8 mouse cellular contexts compared by ENCODE assay signal in the genomic region with DNA sequence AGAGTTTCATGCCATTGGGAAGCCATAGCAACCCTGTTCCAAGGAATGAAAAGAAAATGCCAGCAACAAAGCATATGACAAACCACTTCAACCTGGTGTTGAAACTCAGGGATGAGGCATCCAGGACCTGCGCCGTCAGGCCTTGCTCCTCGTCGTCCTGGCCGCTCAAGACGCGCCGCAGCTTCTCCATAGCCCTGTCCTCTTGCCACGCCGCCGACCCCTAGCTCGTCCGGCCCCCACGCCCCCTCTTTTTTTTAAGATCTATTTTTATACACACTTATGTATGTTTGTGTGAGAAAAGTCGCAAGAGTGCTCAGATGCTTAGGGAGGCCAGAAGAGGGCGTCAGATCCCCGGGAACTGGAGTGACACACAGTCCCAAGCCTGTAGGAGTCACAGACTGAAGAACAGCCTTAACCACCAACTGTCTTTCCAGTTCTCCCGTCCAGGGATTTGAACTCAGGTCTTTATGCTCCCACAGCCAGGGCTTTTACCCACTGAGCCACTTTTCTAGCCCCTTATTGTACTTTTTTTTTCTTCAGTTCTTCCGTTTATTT. TPM values are rescaled to one million over a fixed set of nuclear protein-coding genes. Genes with fewer than 3 reads are reported as not detected.
DNase-seq lines count a peak whose midpoint lies in the region; ATAC-seq and TF ChIP-seq lines count a peak whose summit lies in the region.
"Not testable (repeated sequence)": the region's sequence is repeated elsewhere in the genome, so short reads cannot be mapped to it uniquely, and the experiment has no call there.

A gene (minus strand): TSS at position 217 of the 555 bp plus-strand sequence.

- not testable (repeated sequence) for H3K27ac ChIP-seq in bone marrow, adult 2 months (ENCODE audit: control insufficient read depth, insufficient read depth, low read depth, low read length, poor library complexity); heart, embryonic 12.5 days (ENCODE audit: poor library complexity, severe bottlenecking); liver, postnatal 0 days (ENCODE audit: low read depth)

- H3K27me3 ChIP-seq in E14TG2a.4 (ENCODE audit: insufficient read depth, low read length); heart, embryonic 12.5 days (replicated peaks): not testable (repeated sequence)
- peaks cover 28% of the 10 kb centered on the region for H3K27me3 ChIP-seq in liver, postnatal 0 days (ENCODE audit: insufficient read depth, low read length)

- H3K9me3 ChIP-seq in E14TG2a.4 (ENCODE audit: low read length); heart, embryonic 12.5 days (replicated peaks); liver, postnatal 0 days (ENCODE audit: low read length): not testable (repeated sequence)

- peak within 1 kb of the TSS; percentile 60 for H3K4me2 ChIP-seq in heart, embryonic 12.5 days
- not testable (repeated sequence) for H3K4me2 ChIP-seq in liver, postnatal 0 days (ENCODE audit: low read depth, low read length)

- not testable (repeated sequence) for H3K36me3 ChIP-seq in E14TG2a.4 (ENCODE audit: insufficient read depth, low read length); heart, embryonic 12.5 days; liver, postnatal 0 days (replicated peaks; ENCODE audit: insufficient read depth, low read length)

- WGBS in bone marrow, adult 2 months: 41% methylated on average over 19 of the region's 19 CpGs
- WGBS in heart, embryonic 12.5 days: 33% methylated on average over 19 of the region's 19 CpGs
- 41% methylated on average over 19 of the region's 19 CpGs for WGBS in liver, postnatal 0 days (ENCODE audit: insufficient replicate concordance)

- not testable (repeated sequence) for H3K4me3 ChIP-seq in E14TG2a.4 (replicated peaks; ENCODE audit: low read length); bone marrow, adult 2 months (replicated peaks; ENCODE audit: control insufficient read depth, low read depth, low read length); liver, postnatal 0 days (ENCODE audit: low read depth, low read length)
- peak within 1 kb of the TSS; percentile 34; the same call in 1 of the 2 replicates for H3K4me3 ChIP-seq in heart, embryonic 12.5 days

- TF ChIP-seq EP300 in liver, postnatal 0 days (IDR thresholded peaks at IDR 0.05; ENCODE audit: low read depth): not testable (repeated sequence)

- peaks cover 35% of the 10 kb centered on the region for H3K4me1 ChIP-seq in E14TG2a.4 (replicated peaks; ENCODE audit: low read depth, low read length)
- H3K4me1 ChIP-seq in bone marrow, adult 2 months (ENCODE audit: control insufficient read depth, insufficient read depth, low read length); liver, postnatal 0 days (ENCODE audit: insufficient read depth): not testable (repeated sequence)
- peaks cover 19% of the 10 kb centered on the region for H3K4me1 ChIP-seq in heart, embryonic 12.5 days (replicated peaks)

- not testable (repeated sequence) for TF ChIP-seq POLR2A in bone marrow, adult 2 months (IDR thresholded peaks at IDR 0.05; ENCODE audit: borderline replicate concordance, control insufficient read depth, low read depth, low read length)

- peak; percentile 27 for TF ChIP-seq CTCF in E14TG2a.4 (conservative IDR thresholded peaks at IDR 0.05; ENCODE audit: low read length)
- TF ChIP-seq CTCF in bone marrow, adult 2 months (IDR thresholded peaks at IDR 0.05; ENCODE audit: control insufficient read depth, insufficient read depth, low read length): peak; percentile 86
- peak; percentile 70 for TF ChIP-seq CTCF in liver, postnatal 0 days (IDR thresholded peaks at IDR 0.05; ENCODE audit: low read depth)

- DNase-seq in embryo, embryonic 9.5 days (ENCODE audit: extremely low spot score): peak; percentile 50
- peak; percentile 42 for DNase-seq in kidney, adult 18-20 months
- DNase-seq in liver, postnatal 0 days: peak; percentile 68
- peak; percentile 56 for DNase-seq in ovary, postnatal 36 days (ENCODE audit: low spot score)
- peak; percentile 59 for DNase-seq in thymus, postnatal 25 days

- not testable (repeated sequence) for ATAC-seq in heart, embryonic 12.5 days (ENCODE audit: insufficient number of reproducible peaks, low FRiP score); liver, postnatal 0 days

- H3K9ac ChIP-seq in heart, embryonic 12.5 days; liver, postnatal 0 days (replicated peaks): not testable (repeated sequence)

RNA-seq across cellular contexts. Expression of the gene that starts here (rescaled TPM):
- polyA plus RNA-seq in bone marrow, adult 2 months (2011; ENCODE audit: insufficient read depth, insufficient read length, low replicate concordance, missing spikeins): 11.6 and 31.7 TPM in 2 replicates
- polyA plus RNA-seq in heart, embryonic 12.5 days (2016; fragmentation: Nextera tagmentation; extraction: Ambion mirVana): 3.4 and 4.0 TPM in 2 replicates
- polyA plus RNA-seq in liver, postnatal 0 days (2015; fragmentation: Nextera tagmentation; extraction: Ambion mirVana): 3.6 and 5.2 TPM in 2 replicates

Comparison
In these comparisons a context has a peak if more than half of its experiments do, and no peak if none do; other contexts are left out.
1. CTCF ChIP-seq: peak in every context shown above with its lines; median percentile 86 in bone marrow, adult 2 months; 70 in liver, postnatal 0 days; 27 in E14TG2a.4.